Mouse (Mus musculus) right cerebral cortex, postnatal 10 days (tissue): ENCODE measurements around the gene Mif4gd.

Experiments
- DNase-seq, 2 experiments: peaks; one replicate each; pipeline ENCODE4 v3.0.0; 2021; ENCODE audit warnings: low spot score in 2 of 2

The Mif4gd gene

GRCm38 (mm10) chr11:115579080-115579479 lies 33.7 kb downstream of the Mif4gd start:
- no peak for DNase-seq

DNA sequence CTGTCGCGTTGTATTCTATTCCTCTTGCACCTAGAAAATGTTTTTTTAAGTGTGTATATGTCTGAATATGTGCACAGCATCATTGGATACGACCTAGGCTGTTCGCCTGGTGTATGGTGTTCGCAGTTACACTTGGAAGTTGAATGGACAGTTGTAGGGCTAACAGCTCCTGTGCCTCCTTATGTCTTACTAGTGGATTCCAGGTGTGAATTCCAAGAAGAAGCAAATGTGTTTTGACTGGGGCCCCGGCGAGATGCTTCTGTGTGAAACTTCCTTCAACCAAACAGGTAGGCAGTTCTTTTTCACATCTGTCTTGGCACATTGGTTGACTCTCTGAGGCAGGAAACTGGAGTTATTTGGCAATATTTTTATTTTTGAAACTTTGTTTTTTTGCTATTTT lies 47.8 kb downstream of the Mif4gd start:
- no peak for DNase-seq

GRCm38 (mm10) chr11:115564064-115564809 lies 48.5 kb downstream of the Mif4gd start, which contains the start of gene Nup85:
Gene Nup85 (plus strand): TSS chr11:115564434.
- peak; percentile 97 to 98 for DNase-seq

DNA sequence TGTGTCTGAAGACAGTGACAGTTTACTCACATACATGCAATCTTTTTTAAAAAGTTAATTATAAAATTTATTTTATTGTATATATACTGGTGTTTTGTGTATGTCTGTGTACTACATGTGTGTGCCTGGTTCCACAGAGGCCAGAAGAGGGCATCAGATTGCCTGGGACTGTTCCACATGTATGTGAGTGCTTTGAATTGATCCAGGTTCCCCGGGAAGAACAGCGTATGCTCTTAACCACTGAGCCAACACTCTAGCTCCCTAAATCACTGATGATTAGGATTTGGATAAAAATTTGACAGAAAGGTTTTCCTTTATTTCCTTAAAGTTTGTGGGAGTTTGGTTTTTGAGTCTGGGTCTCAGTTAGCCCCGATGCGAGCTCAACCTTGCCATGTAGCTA lies 49.4 kb downstream of the Mif4gd start:
- DNase-seq: no peak
